Mouse (Mus musculus): Measurements from ENCODE around the gene Cox7b.
"Not testable (repeated sequence)": the region's sequence is repeated elsewhere in the genome, so short reads cannot be mapped to it uniquely, and the experiment has no call there.

Cox7b gene

GRCm38 (mm10) chrX:106015571-106016322 lies at the start of gene Cox7b:
Gene Cox7b, plus strand, starts transcription at chrX:106015700.
- peak; percentile 68 for DNase-seq (ENCODE audit: low spot score)

- no peak for DNase-seq (ENCODE audit: low spot score)
These were observed 13.9 kb upstream of the Cox7b start for GRCm38 (mm10) chrX:106001605-106002004.

GRCm38 (mm10) chrX:106010762-106011161 lies 4.7 kb upstream of the Cox7b start:
- DNase-seq (ENCODE audit: low spot score), result no peak

- DNase-seq (ENCODE audit: low spot score), result peak; percentile 72
These were observed 3.9 kb upstream of the Cox7b start, which contains the start of gene Magt1 for GRCm38 (mm10) chrX:106011465-106012159. Gene Magt1, minus strand, starts transcription at chrX:106011906.

GRCm38 (mm10) chrX:106012559-106012958 lies 2.9 kb upstream of the Cox7b start:
- no peak for DNase-seq (ENCODE audit: low spot score)

- DNase-seq (ENCODE audit: low spot score), result no peak
These were observed 2.3 kb upstream of the Cox7b start for GRCm38 (mm10) chrX:106013217-106013616.

GRCm38 (mm10) chrX:106014741-106015377 lies 641 bp upstream of the Cox7b start:
- DNase-seq (ENCODE audit: low spot score), result not testable (repeated sequence)

- DNase-seq (ENCODE audit: low spot score), result no peak
These were observed 1.6 kb downstream of the Cox7b start for GRCm38 (mm10) chrX:106017102-106017501.

- no peak for DNase-seq (ENCODE audit: low spot score)
These were observed 2.0 kb downstream of the Cox7b start for GRCm38 (mm10) chrX:106017516-106017915.

GRCm38 (mm10) chrX:106026418-106027342 lies 11.2 kb downstream of the Cox7b start, which contains the start of gene Atp7a:
Gene Atp7a, plus strand, starts transcription at chrX:106027276.
- DNase-seq (ENCODE audit: low spot score), result peak; percentile 84

GRCm38 (mm10) chrX:106027343-106027674 lies 11.8 kb downstream of the Cox7b start:
- DNase-seq (ENCODE audit: low spot score), result no peak

GRCm38 (mm10) chrX:106030176-106030575 lies 14.7 kb downstream of the Cox7b start:
- DNase-seq (ENCODE audit: low spot score), result no peak

GRCm38 (mm10) chrX:106031124-106031523 lies 15.6 kb downstream of the Cox7b start:
- DNase-seq (ENCODE audit: low spot score), result no peak

GRCm38 (mm10) chrX:106035727-106036126 lies 20.2 kb downstream of the Cox7b start:
- no peak for DNase-seq (ENCODE audit: low spot score)

GRCm38 (mm10) chrX:106037185-106037752 lies 21.8 kb downstream of the Cox7b start:
- DNase-seq (ENCODE audit: low spot score), result no peak

- DNase-seq (ENCODE audit: low spot score), result peak; percentile 2
These were observed 28.5 kb downstream of the Cox7b start for GRCm38 (mm10) chrX:106043863-106044617.

GRCm38 (mm10) chrX:106045455-106045854 lies 30.0 kb downstream of the Cox7b start:
- no peak for DNase-seq (ENCODE audit: low spot score)

- no peak for DNase-seq (ENCODE audit: low spot score)
These were observed 30.4 kb downstream of the Cox7b start for GRCm38 (mm10) chrX:106045928-106046327.

- no peak for DNase-seq (ENCODE audit: low spot score)
These were observed 32.7 kb downstream of the Cox7b start for GRCm38 (mm10) chrX:106048191-106048590.

Measured in left cerebral cortex, adult 11 months (tissue).